Mouse (Mus musculus) liver, adult 2 months (tissue): ENCODE measurements around the gene Tmem178b.

ENCODE experiments used
- CTCF ChIP-seq: fragments of 200-500 bp; IDR thresholded peaks from 2 replicates; pipeline ENCODE4 v1.5.1; 2011; ENCODE audit warnings: low read depth, low read length, control low read depth
- POLR2A ChIP-seq: fragments of 200-500 bp; IDR thresholded peaks from 2 replicates; pipeline ENCODE4 v1.6.1; 2011; ENCODE audit warnings: low read length, control low read depth; ENCODE audit not compliant: insufficient read depth; ENCODE audit errors: extremely low read depth

- TF ChIP-seq POLR2A (no peak), CTCF (no peak; the same call in 1 of the 2 replicates)
Measured at GRCm38 (mm10) chr6:39848766-39849165, 24.3 kb upstream of the Tmem178b start.
